Mouse (Mus musculus) heart, postnatal 0 days (tissue): ENCODE measurements around the gene Brd3os. TPM values are rescaled to one million over a fixed set of nuclear protein-coding genes. Genes with fewer than 3 reads are reported as not detected.
A peak's percentile ranks its signal among the peaks of the same experiment; 100 is the strongest.

Experiments
- ATAC-seq: fragments of 200-750 bp; cut with Nextera tagmentation; 2 replicates; pipeline ENCODE4 v1.8.0; 2017; ENCODE audit warnings: low read depth, moderate number of reproducible peaks, moderate library complexity; ENCODE audit not compliant: insufficient read depth
- DNase-seq: peaks from one replicate; pipeline ENCODE4 v3.0.0-alpha.2; 2016; ENCODE audit warnings: low spot score
- H3K27ac ChIP-seq: fragments of 300-500 bp; sonication (generic); 2 replicates; pipeline ENCODE4 v1.5.1; 2014; ENCODE audit warnings: low read depth, mild to moderate bottlenecking
- H3K27me3 ChIP-seq: fragments of 300-500 bp; sonication (generic); 2 replicates; pipeline ENCODE4 v1.6.1; 2014; ENCODE audit warnings: low read length, mixed read lengths; ENCODE audit not compliant: control insufficient read depth, insufficient read depth
- H3K36me3 ChIP-seq: fragments of 300-500 bp; sonication (generic); replicated peaks from 2 replicates; pipeline ENCODE4 v1.6.1; 2014; ENCODE audit warnings: low read length, mixed read lengths; ENCODE audit not compliant: control insufficient read depth, insufficient read depth
- H3K4me1 ChIP-seq: fragments of 300-500 bp; sonication (generic); 2 replicates; pipeline ENCODE4 v1.6.1; 2014; ENCODE audit warnings: antibody characterized with exemption; ENCODE audit not compliant: control insufficient read depth, insufficient read depth
- H3K4me2 ChIP-seq: fragments of 300-500 bp; sonication (generic); 2 replicates; pipeline ENCODE4 v1.6.1; 2014; ENCODE audit warnings: low read depth, mild to moderate bottlenecking, low read length, moderate library complexity
- H3K4me3 ChIP-seq: fragments of 300-500 bp; sonication (generic); 2 replicates; pipeline ENCODE4 v1.5.1; 2014; ENCODE audit warnings: low read depth, low read length
- H3K9ac ChIP-seq: fragments of 300-500 bp; sonication (generic); replicated peaks from 2 replicates; pipeline ENCODE4 v1.6.1; 2014; ENCODE audit warnings: low read depth, low read length, mixed read lengths
- H3K9me3 ChIP-seq: fragments of 300-500 bp; sonication (generic); replicated peaks from 2 replicates; pipeline ENCODE4 v1.6.1; 2016; ENCODE audit warnings: low read length; ENCODE audit not compliant: control insufficient read depth
- CTCF ChIP-seq: IDR thresholded peaks from 2 replicates; pipeline ENCODE4 v1.5.1; 2016; ENCODE audit warnings: antibody characterized with exemption, control low read depth, low read depth
- EP300 ChIP-seq: IDR thresholded peaks from 2 replicates; pipeline ENCODE4 v1.6.1; 2016; ENCODE audit warnings: antibody characterized with exemption, low read depth
- whole genome bisulfite sequencing: fragments of 180-500 bp; shearing (Covaris S2); extraction: QIAGEN DNeasy Blood & Tissue Kit; methylation state at CpG from one replicate; pipeline ENCODE4 v1.1.7; 2014; 5-methylcytosine and 5-hydroxymethylcytosine counted together
- polyA plus RNA-seq: library from polyadenylated mRNA; unstranded; fragments of >200 nt; fragmentation: Nextera tagmentation; extraction: Ambion mirVana; gene quantifications from 2 replicates; pipeline ENCODE4 v1.2.1, GENCODE M21; 2015
- total RNA-seq: library from RNA; depleted of rRNA; stranded (reverse); fragments of >200 nt; gene quantifications from 2 replicates; pipeline ENCODE4 v1.2.3, GENCODE M21; 2014; ENCODE audit warnings: low replicate concordance

Gene Brd3os
- total and polyA plus RNA-seq, 2 experiments from 2014 or later: 0.11 to 1.9 TPM

GRCm38 (mm10) chr2:27416425-27416824 lies 25.7 kb upstream of the Brd3os start:
- Histone ChIP-seq H3K9me3 (no peaks in the 10 kb centered on the region), H3K36me3 (no peaks in the 10 kb centered on the region), H3K9ac (no peak overlapping the region), H3K27me3 (no peaks in the 10 kb centered on the region), H3K4me3 (no peak overlapping the region), H3K4me1 (peaks cover 57% of the 10 kb centered on the region), H3K4me2 (no peak overlapping the region), H3K27ac (0 out of 2 replicates have a peak overlapping the region, but pooled peaks have one; percentile 9)
- TF ChIP-seq CTCF (no peak), EP300 (no peak)
- DNase-seq (no peak), ATAC-seq (no peak)
- WGBS: 7% methylated on average over 3 of the region's 3 CpGs

DNA sequence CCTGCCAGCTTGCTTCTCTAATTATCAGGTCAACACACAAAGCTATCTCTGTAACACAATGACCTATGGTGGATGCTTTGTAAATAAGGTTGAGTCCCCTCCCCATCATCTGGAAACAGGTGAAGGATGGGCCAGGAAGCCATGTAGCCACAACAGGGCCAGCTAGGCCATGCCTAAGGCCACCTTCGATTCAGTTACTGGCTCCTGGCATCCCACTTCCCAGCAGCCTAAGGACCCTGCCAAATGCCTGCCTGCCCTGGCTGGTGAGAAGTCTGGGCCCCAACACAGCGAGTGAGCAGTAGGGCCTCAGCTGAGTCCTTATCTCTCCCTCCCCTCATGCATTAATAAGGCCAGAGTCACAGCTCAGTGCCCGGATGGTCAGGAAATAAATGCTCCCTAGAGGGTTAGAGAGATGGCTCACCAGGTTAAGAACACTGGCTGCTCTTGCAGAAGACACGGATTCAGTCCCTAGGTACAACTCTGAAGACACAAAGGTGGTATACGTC lies 24.4 kb upstream of the Brd3os start:
- TF ChIP-seq CTCF: no peak
- no peak for TF ChIP-seq EP300
- Histone ChIP-seq H3K9me3 (no peaks in the 10 kb centered on the region), H3K36me3 (no peaks in the 10 kb centered on the region), H3K27me3 (no peaks in the 10 kb centered on the region), H3K27ac (peak overlapping the region; percentile 37; the same call in 1 of the 2 replicates), H3K4me2 (no peak overlapping the region), H3K9ac (no peak overlapping the region), H3K4me1 (peaks cover 63% of the 10 kb centered on the region), H3K4me3 (no peak overlapping the region)
- 30% methylated on average over 5 of the region's 5 CpGs for WGBS
- ATAC-seq (no peak), DNase-seq (no peak)

DNA sequence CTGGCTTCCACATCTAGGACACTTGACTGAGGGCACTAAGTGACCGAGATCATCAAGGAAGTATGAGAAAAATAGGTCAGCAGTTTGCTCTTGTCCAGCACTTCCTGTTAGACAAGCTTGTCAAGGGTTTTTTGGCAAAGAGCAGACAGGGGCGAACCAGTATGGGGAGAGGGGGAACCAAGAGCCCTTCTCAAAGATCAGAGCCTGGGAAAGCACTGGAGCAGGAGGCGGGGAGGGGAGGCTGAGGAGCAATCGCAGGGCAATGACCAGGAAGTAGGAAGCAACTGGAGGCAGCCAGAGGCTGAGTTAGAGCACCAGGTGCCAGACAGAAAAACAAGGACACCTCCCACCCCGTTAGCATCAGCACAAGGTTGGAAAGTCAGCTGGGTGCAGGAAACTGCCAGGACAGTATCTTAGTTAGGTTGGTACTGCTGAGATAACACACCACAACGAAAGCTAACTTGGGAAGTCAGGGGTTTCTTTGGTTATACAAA lies 23.5 kb upstream of the Brd3os start:
- H3K4me2 ChIP-seq: no peak overlapping the region
- DNase-seq (no peak), ATAC-seq (no peak)
- H3K36me3 ChIP-seq: no peaks in the 10 kb centered on the region
- no peaks in the 10 kb centered on the region for H3K9me3 ChIP-seq
- TF ChIP-seq EP300: no peak
- TF ChIP-seq CTCF: no peak
- peaks cover 61% of the 10 kb centered on the region for H3K4me1 ChIP-seq
- no peak overlapping the region for H3K4me3 ChIP-seq
- H3K9ac ChIP-seq: no peak overlapping the region
- no peaks in the 10 kb centered on the region for H3K27me3 ChIP-seq
- peak overlapping the region; percentile 37; the same call in 1 of the 2 replicates for H3K27ac ChIP-seq
- 30% methylated on average over 6 of the region's 6 CpGs for WGBS

DNA sequence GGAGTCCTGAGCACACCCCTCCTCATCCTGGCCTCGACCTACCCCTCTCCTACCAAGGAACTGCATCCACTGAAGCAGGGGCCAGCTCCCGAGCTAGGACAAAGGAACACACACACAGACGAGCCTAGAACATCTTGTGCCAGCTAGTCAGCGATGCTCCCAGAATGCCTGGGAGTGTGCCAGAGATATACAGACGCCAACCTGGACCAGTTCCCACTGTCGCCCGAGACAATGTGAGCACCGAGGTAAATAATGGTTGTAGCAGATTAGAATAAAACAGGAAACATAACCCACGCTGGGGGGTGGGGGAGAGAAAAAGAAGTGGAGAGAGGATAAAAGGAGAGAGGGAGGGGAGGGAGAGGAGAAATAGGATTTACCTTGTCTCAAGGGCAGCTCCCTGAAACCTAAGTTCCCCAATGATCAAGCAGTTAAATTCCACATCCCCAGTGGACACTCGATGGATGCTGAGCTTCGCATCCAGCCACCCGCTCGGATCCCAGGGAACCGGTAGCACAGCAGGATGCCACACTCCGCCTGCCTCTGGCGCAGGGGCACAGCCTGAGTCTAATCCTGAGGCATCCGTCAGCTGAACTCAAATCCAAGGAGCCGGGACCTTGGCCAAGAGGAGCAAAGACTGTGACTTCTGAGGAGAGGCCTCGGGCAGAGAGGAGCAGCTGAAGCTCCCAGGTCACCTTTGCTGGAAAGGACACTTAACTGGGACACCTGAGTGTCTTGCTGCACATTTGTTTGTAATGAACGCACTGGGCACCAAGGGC lies 20.6 kb upstream of the Brd3os start:
- no peak overlapping the region for H3K9ac ChIP-seq
- H3K9me3 ChIP-seq: no peaks in the 10 kb centered on the region
- DNase-seq (peak; percentile 62), ATAC-seq (peak; percentile 59)
- 50% methylated on average over 20 of the region's 20 CpGs for WGBS
- no peak overlapping the region for H3K4me3 ChIP-seq
- H3K36me3 ChIP-seq: no peaks in the 10 kb centered on the region
- H3K27me3 ChIP-seq: no peaks in the 10 kb centered on the region
- TF ChIP-seq CTCF: no peak
- no peak for TF ChIP-seq EP300
- H3K4me1 ChIP-seq: peaks cover 41% of the 10 kb centered on the region
- no peak overlapping the region for H3K4me2 ChIP-seq
- no peak overlapping the region for H3K27ac ChIP-seq

DNA sequence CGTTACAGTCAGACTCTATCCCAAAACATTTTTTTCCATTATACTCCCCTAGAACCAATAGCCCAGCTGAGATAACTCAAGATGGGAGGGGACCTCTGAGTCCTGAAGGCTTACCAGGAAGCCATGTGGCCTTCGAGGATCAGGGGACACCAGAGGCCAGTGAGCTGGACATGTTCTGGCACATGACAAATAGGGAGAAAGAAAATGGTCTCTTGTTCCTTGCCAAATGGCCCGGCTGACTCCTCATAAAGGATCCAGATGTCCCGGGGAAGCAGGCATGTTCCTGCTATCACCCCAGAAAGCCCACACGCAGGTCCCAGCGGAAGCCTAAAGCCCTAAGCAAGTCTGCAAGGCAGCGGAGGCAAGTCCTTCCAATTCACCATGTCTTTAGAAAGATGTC lies 18.5 kb upstream of the Brd3os start:
- Histone ChIP-seq H3K4me1 (peaks cover 25% of the 10 kb centered on the region), H3K27ac (no peak overlapping the region), H3K27me3 (no peaks in the 10 kb centered on the region), H3K4me3 (no peak overlapping the region), H3K4me2 (no peak overlapping the region), H3K9ac (no peak overlapping the region), H3K9me3 (no peaks in the 10 kb centered on the region), H3K36me3 (no peaks in the 10 kb centered on the region)
- TF ChIP-seq CTCF (no peak), EP300 (no peak)
- ATAC-seq (no peak), DNase-seq (no peak)
- WGBS: 82% methylated on average over 7 of the region's 7 CpGs
